ENCODE assay signal across 8 mouse cellular contexts in the genomic region with DNA sequence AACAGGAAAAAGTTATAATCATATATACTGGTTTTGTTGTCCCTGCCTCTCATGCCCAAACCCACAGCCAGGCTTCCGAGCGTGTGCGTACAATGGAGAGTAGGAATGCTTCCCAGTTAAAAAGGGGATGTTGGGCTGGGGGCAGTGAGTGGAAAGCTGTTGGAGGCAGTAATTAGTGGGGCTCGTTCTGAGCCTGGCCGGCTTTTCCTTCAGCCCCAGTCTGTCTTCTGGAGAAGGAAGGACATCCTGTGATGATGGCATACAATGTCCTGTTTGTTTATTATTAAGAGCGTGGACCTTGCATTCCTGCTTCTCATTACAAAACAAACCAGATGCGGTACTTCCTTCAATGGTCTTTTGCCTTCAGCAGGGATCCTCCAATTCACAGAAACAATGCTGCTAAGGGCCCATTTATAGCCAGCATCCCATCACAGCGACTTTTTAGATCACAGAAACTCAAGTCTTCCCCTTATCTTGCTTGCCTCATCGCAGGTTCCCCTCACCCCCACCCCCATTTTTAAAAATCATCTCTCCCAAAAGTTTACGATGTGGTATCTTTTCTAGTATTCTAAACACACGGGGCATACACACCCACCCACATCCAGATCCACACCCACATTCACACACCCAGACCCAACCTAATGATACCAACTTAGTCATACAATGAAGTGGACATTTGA.
DNase-seq lines count a peak whose midpoint lies in the region; ATAC-seq and TF ChIP-seq lines count a peak whose summit lies in the region.

No protein-coding gene starts in this region.

- TF ChIP-seq CTCF in stomach, postnatal 0 days (IDR thresholded peaks at IDR 0.05; ENCODE audit: low read depth): no peak

- TF ChIP-seq EP300 in stomach, postnatal 0 days (optimal IDR thresholded peaks at IDR 0.05): no peak

- H3K4me2 ChIP-seq in neural tube, embryonic 11.5 days (ENCODE audit: low read depth): peak overlapping the region; percentile 85
- peak overlapping the region; percentile 98 for H3K4me2 ChIP-seq in heart, embryonic 13.5 days
- peak overlapping the region; percentile 72 for H3K4me2 ChIP-seq in liver, embryonic 16.5 days (ENCODE audit: low read depth, low read length)
- H3K4me2 ChIP-seq in stomach, postnatal 0 days (replicated peaks; ENCODE audit: low read depth): peak overlapping the region; percentile 90

- no peak for DNase-seq in neural tube, embryonic 11.5 days (ENCODE audit: low spot score)
- DNase-seq in neural tube, embryonic 10.5 days (ENCODE audit: extremely low spot score, low spot score): no peak
- DNase-seq in stomach, postnatal 0 days (ENCODE audit: low spot score): no peak
- DNase-seq in cerebellum, adult 11 months: no peak

- H3K36me3 ChIP-seq in neural tube, embryonic 11.5 days (ENCODE audit: control insufficient read depth, insufficient read depth, low read length): no peaks in the 10 kb centered on the region
- no peaks in the 10 kb centered on the region for H3K36me3 ChIP-seq in heart, embryonic 13.5 days
- H3K36me3 ChIP-seq in liver, embryonic 16.5 days (ENCODE audit: control insufficient read depth, insufficient read depth): no peaks in the 10 kb centered on the region
- no peaks in the 10 kb centered on the region for H3K36me3 ChIP-seq in stomach, postnatal 0 days (ENCODE audit: control insufficient read depth, insufficient read depth, low read length)

- H3K9me3 ChIP-seq in neural tube, embryonic 11.5 days (ENCODE audit: control insufficient read depth, low read length): no peaks in the 10 kb centered on the region
- no peaks in the 10 kb centered on the region for H3K9me3 ChIP-seq in heart, embryonic 13.5 days
- H3K9me3 ChIP-seq in liver, embryonic 16.5 days (replicated peaks; ENCODE audit: control insufficient read depth, low read length): no peaks in the 10 kb centered on the region
- no peaks in the 10 kb centered on the region for H3K9me3 ChIP-seq in stomach, postnatal 0 days (ENCODE audit: control insufficient read depth, low read length)

- no peaks in the 10 kb centered on the region for H3K4me1 ChIP-seq in neural tube, embryonic 11.5 days (ENCODE audit: control insufficient read depth, insufficient read depth, low read length)
- H3K4me1 ChIP-seq in heart, embryonic 13.5 days: peaks cover 29% of the 10 kb centered on the region
- peaks cover 7% of the 10 kb centered on the region; the same call in 1 of the 2 replicates for H3K4me1 ChIP-seq in liver, embryonic 16.5 days (ENCODE audit: control insufficient read depth, low read depth, low read length)
- no peaks in the 10 kb centered on the region for H3K4me1 ChIP-seq in stomach, postnatal 0 days (replicated peaks; ENCODE audit: control insufficient read depth, insufficient read depth)

- H3K4me3 ChIP-seq in neural tube, embryonic 11.5 days (ENCODE audit: low read depth, low read length): peak overlapping the region; percentile 51; the same call in 1 of the 2 replicates
- H3K4me3 ChIP-seq in heart, embryonic 13.5 days: peak overlapping the region; percentile 70
- H3K4me3 ChIP-seq in liver, embryonic 16.5 days (ENCODE audit: low read depth, low read length): peak overlapping the region; percentile 60
- H3K4me3 ChIP-seq in stomach, postnatal 0 days (ENCODE audit: low read depth, low read length): peak overlapping the region; percentile 55

- WGBS in neural tube, embryonic 11.5 days: 8% methylated on average over 11 of the region's 11 CpGs
- 11% methylated on average over 11 of the region's 11 CpGs for WGBS in heart, embryonic 13.5 days
- 5% methylated on average over 11 of the region's 11 CpGs for WGBS in liver, embryonic 16.5 days (ENCODE audit: insufficient replicate concordance)
- 13% methylated on average over 11 of the region's 11 CpGs for WGBS in stomach, postnatal 0 days

- no peak overlapping the region for H3K27ac ChIP-seq in neural tube, embryonic 11.5 days (ENCODE audit: low read depth, low read length)
- no peak overlapping the region for H3K27ac ChIP-seq in heart, embryonic 13.5 days (replicated peaks)
- no peak overlapping the region for H3K27ac ChIP-seq in liver, embryonic 16.5 days (ENCODE audit: low read length)
- peak overlapping the region; percentile 45; the same call in 1 of the 2 replicates for H3K27ac ChIP-seq in stomach, postnatal 0 days (replicated peaks)

- no peak for ATAC-seq in neural tube, embryonic 11.5 days (ENCODE audit: insufficient read depth, low FRiP score, low TSS enrichment)
- ATAC-seq in heart, embryonic 13.5 days (ENCODE audit: extremely low read depth, insufficient number of reproducible peaks, low FRiP score, low TSS enrichment): no peak
- ATAC-seq in liver, embryonic 16.5 days (ENCODE audit: low read depth): no peak
- no peak for ATAC-seq in stomach, postnatal 0 days (ENCODE audit: low FRiP score, low TSS enrichment)
- no peak for ATAC-seq in inflammation-experienced regulatory T-cells, adult 6 months
- no peak for ATAC-seq in monocyte, adult 5-6 weeks (replicated peaks; ENCODE audit: insufficient number of reproducible peaks, low FRiP score, low TSS enrichment, poor library complexity, severe bottlenecking)

- H3K27me3 ChIP-seq in neural tube, embryonic 11.5 days (ENCODE audit: control insufficient read depth, insufficient read depth, low read length): peaks cover 3% of the 10 kb centered on the region; the same call in 1 of the 2 replicates
- peaks cover 86% of the 10 kb centered on the region for H3K27me3 ChIP-seq in heart, embryonic 13.5 days (replicated peaks)
- peaks cover 29% of the 10 kb centered on the region for H3K27me3 ChIP-seq in liver, embryonic 16.5 days (ENCODE audit: control insufficient read depth, insufficient read depth, low read depth, low read length)
- H3K27me3 ChIP-seq in stomach, postnatal 0 days (ENCODE audit: control insufficient read depth, insufficient read depth, low read length): no peaks in the 10 kb centered on the region

- no peak overlapping the region for H3K9ac ChIP-seq in neural tube, embryonic 11.5 days (ENCODE audit: low read length)
- H3K9ac ChIP-seq in heart, embryonic 13.5 days: no peak overlapping the region; the same call in 1 of the 2 replicates
- H3K9ac ChIP-seq in liver, embryonic 16.5 days (ENCODE audit: low read depth, low read length): no peak overlapping the region
- H3K9ac ChIP-seq in stomach, postnatal 0 days (ENCODE audit: low read length): no peak overlapping the region
